Mouse (Mus musculus): ENCODE measurements around the gene Rpp30.

- TF ChIP-seq CTCF (IDR thresholded peaks at IDR 0.05; ENCODE audit: low read depth, low read length) (0 out of 2 replicates have a peak, but pooled peaks have one; percentile 10), POLR2A (IDR thresholded peaks at IDR 0.05; ENCODE audit: borderline replicate concordance, low read depth, low read length) (no peak)
Measured at GRCm38 (mm10) chr19:36111054-36111895, 27.8 kb downstream of the Rpp30 start.

Data from bone marrow macrophage, adult 2 months (primary cell).